Mouse (Mus musculus): ENCODE data around the gene Gm11492. TPM values are rescaled to one million over a fixed set of nuclear protein-coding genes. Genes with fewer than 3 reads are reported as not detected.

Gene Gm11492
- total and polyA plus RNA-seq, 3 experiments, result not detected

- TF ChIP-seq MAZ (IDR thresholded peaks at IDR 0.05; ENCODE audit: low read depth, low read length), result no peak
- TF ChIP-seq EP300 (IDR thresholded peaks at IDR 0.05; ENCODE audit: low read depth in 1 of 2, low read length in 2 of 2), result no peak
- TF ChIP-seq POLR2AphosphoS2 (IDR thresholded peaks at IDR 0.05; ENCODE audit: low read length), result no peak
Observed at GRCm38 (mm10) chr11:87568255-87568953, 2.0 kb downstream of the Gm11492 start, which contains the start of gene Sept4 (continued).

GRCm38 (mm10) chr11:87570743-87571142 is 4.3 kb downstream of the Gm11492 start:
- TF ChIP-seq RAD21 (IDR thresholded peaks at IDR 0.05; ENCODE audit: low read depth, low read length), result no peak
- no peak for TF ChIP-seq CHD2 (IDR thresholded peaks at IDR 0.05; ENCODE audit: low read length)
- TF ChIP-seq JUND (IDR thresholded peaks at IDR 0.05; ENCODE audit: low read depth, low read length), result no peak
- TF ChIP-seq UBTF (IDR thresholded peaks at IDR 0.05; ENCODE audit: borderline replicate concordance, insufficient read depth, low read depth, low read length), result no peak
- TF ChIP-seq GATA1 (IDR thresholded peaks at IDR 0.05; ENCODE audit: low read depth, low read length), result no peak
- no peak for TF ChIP-seq MEF2A (IDR thresholded peaks at IDR 0.05; ENCODE audit: extremely low read depth, insufficient replicate concordance, low read depth, low read length, poor library complexity, severe bottlenecking)
- no peak for TF ChIP-seq POLR2A (IDR thresholded peaks at IDR 0.05; ENCODE audit: control insufficient read depth in 1 of 2, insufficient read depth in 1 of 2, low read depth in 1 of 2, low read length in 2 of 2, poor library complexity in 1 of 2)
- TF ChIP-seq CHD1 (IDR thresholded peaks at IDR 0.05; ENCODE audit: low read depth, low read length), result no peak
- no peak for TF ChIP-seq MAZ (IDR thresholded peaks at IDR 0.05; ENCODE audit: low read depth, low read length)
- TF ChIP-seq BHLHE40 (IDR thresholded peaks at IDR 0.05; ENCODE audit: borderline replicate concordance, low read depth, low read length), result no peak
- TF ChIP-seq CTCF (IDR thresholded peaks at IDR 0.05 in 2 of 3, conservative IDR thresholded peaks at IDR 0.05 in 1 of 3; ENCODE audit: control insufficient read depth in 1 of 3, insufficient read depth in 1 of 3, low read depth in 2 of 3, low read length in 3 of 3, poor library complexity in 1 of 3, severe bottlenecking in 1 of 3), result no peak
- no peak for TF ChIP-seq HCFC1 (IDR thresholded peaks at IDR 0.05; ENCODE audit: low read depth, low read length)
- TF ChIP-seq TBP (IDR thresholded peaks at IDR 0.05; ENCODE audit: low read depth, low read length), result no peak
- TF ChIP-seq ZMIZ1 (IDR thresholded peaks at IDR 0.05; ENCODE audit: low read depth, low read length), result no peak
- no peak for TF ChIP-seq MAX (IDR thresholded peaks at IDR 0.05; ENCODE audit: low read length)
- Histone ChIP-seq H3K4me1 (ENCODE audit: control insufficient read depth in 1 of 2, insufficient read depth in 2 of 2, low read length in 2 of 2) (no peaks in the 10 kb centered on the region), H3K79me2 (ENCODE audit: control insufficient read depth, insufficient read depth, low read length, poor library complexity) (no peaks in the 10 kb centered on the region), H3K27ac (ENCODE audit: control insufficient read depth, low read depth, low read length) (no peak overlapping the region), H3K27me3 (ENCODE audit: control insufficient read depth in 1 of 2, insufficient read depth in 2 of 2, low read length in 2 of 2) (peaks cover 16 to 30% of the 10 kb centered on the region in 2 experiments), H3K36me3 (ENCODE audit: control insufficient read depth in 1 of 2, insufficient read depth in 2 of 2, low read length in 2 of 2) (no peaks in the 10 kb centered on the region), H3K4me3 (ENCODE audit: control insufficient read depth in 1 of 2, insufficient read depth in 1 of 2, low read depth in 2 of 2, low read length in 2 of 2) (no peak overlapping the region), H3K9me3 (replicated peaks; ENCODE audit: insufficient read depth, low read length) (no peaks in the 10 kb centered on the region), H3K9ac (ENCODE audit: control insufficient read depth, low read depth, low read length, poor library complexity, severe bottlenecking) (no peak overlapping the region)
- DNase-seq (ENCODE audit: low read depth, low spot score), result no peak

DNA sequence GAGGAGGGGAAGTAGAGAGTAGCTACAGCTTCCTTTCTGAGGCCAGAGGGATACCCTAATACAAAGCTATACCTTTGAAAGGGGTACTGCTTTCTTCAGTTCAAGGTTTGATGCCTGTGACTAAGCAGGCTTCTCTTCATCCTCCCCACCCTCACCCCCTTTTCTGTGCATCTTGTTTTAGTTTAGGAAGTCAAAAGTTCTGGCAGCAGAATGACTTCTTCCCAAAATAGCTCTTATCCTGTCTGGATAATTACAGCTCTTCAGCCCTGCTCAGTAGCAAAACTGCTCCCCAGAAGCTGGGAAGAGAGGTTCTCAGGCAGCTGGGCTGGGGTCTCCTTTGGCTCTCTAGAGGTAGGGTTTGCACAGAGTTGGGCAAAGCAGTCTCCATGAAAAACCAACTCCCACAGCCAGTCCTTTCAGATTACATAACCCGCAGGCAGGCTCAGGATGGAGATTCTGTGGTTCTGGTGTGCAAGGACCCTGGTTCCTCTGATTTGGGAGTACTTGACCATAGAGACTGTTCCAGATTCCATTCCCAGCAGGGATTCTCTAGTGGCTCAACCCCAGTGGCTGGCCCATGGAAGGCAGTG is 5.0 kb downstream of the Gm11492 start:
- TF ChIP-seq USF1 (IDR thresholded peaks at IDR 0.05; ENCODE audit: low read depth, low read length) (no peak), JUND (IDR thresholded peaks at IDR 0.05; ENCODE audit: low read depth, low read length) (no peak), MYB (IDR thresholded peaks at IDR 0.05; ENCODE audit: low read depth, low read length) (no peak), GABPA (IDR thresholded peaks at IDR 0.05; ENCODE audit: low read depth, low read length) (no peak), RCOR1 (IDR thresholded peaks at IDR 0.05; ENCODE audit: low read depth, low read length) (no peak), GATA1 (IDR thresholded peaks at IDR 0.05; ENCODE audit: low read depth, low read length) (no peak), POLR2AphosphoS5 (IDR thresholded peaks at IDR 0.05; ENCODE audit: borderline replicate concordance, low read depth, low read length) (no peak), MXI1 (IDR thresholded peaks at IDR 0.05; ENCODE audit: low read depth, low read length) (no peak), MYC (IDR thresholded peaks at IDR 0.05; ENCODE audit: low read depth, low read length) (no peak), UBTF (IDR thresholded peaks at IDR 0.05; ENCODE audit: borderline replicate concordance, insufficient read depth, low read depth, low read length) (no peak), ZKSCAN1 (IDR thresholded peaks at IDR 0.05; ENCODE audit: low read depth, low read length) (no peak), NELFE (IDR thresholded peaks at IDR 0.05; ENCODE audit: low read depth, low read length) (no peak), ZNF384 (IDR thresholded peaks at IDR 0.05; ENCODE audit: low read depth, low read length) (no peak), POLR2A (IDR thresholded peaks at IDR 0.05; ENCODE audit: control insufficient read depth in 1 of 2, insufficient read depth in 1 of 2, low read depth in 1 of 2, low read length in 2 of 2, poor library complexity in 1 of 2) (no peak), ELF1 (IDR thresholded peaks at IDR 0.05; ENCODE audit: low read depth, low read length) (no peak)
- Histone ChIP-seq H3K9me3 (replicated peaks; ENCODE audit: insufficient read depth, low read length) (no peaks in the 10 kb centered on the region), H3K4me3 (ENCODE audit: control insufficient read depth in 1 of 2, insufficient read depth in 1 of 2, low read depth in 2 of 2, low read length in 2 of 2) (no peak overlapping the region), H3K27ac (ENCODE audit: control insufficient read depth, low read depth, low read length) (no peak overlapping the region), H3K27me3 (ENCODE audit: control insufficient read depth in 1 of 2, insufficient read depth in 2 of 2, low read length in 2 of 2) (peaks cover 16 to 28% of the 10 kb centered on the region in 2 experiments), H3K9ac (ENCODE audit: control insufficient read depth, low read depth, low read length, poor library complexity, severe bottlenecking) (no peak overlapping the region), H3K79me2 (ENCODE audit: control insufficient read depth, insufficient read depth, low read length, poor library complexity) (no peaks in the 10 kb centered on the region), H3K4me1 (ENCODE audit: control insufficient read depth in 1 of 2, insufficient read depth in 2 of 2, low read length in 2 of 2) (no peaks in the 10 kb centered on the region), H3K36me3 (ENCODE audit: control insufficient read depth in 1 of 2, insufficient read depth in 2 of 2, low read length in 2 of 2) (no peaks in the 10 kb centered on the region)
- no peak for DNase-seq (ENCODE audit: low read depth, low spot score)

All from MEL (cell line).